Mouse (Mus musculus): ENCODE data around the gene Gad2. TPM values are rescaled to one million over a fixed set of nuclear protein-coding genes. Genes with fewer than 3 reads are reported as not detected.

Gene Gad2
- polyA plus RNA-seq, 1 experiment from 2014 or later = 0.28 TPM

GRCm38 (mm10) chr2:22623111-22624070 is 1.4 kb downstream of the Gad2 start:
- Histone ChIP-seq H3K36me3 (no peaks in the 10 kb centered on the region), H3K4me1 (peaks cover 35% of the 10 kb centered on the region), H3K27me3 (ENCODE audit: insufficient read depth, poor library complexity, severe bottlenecking) (peaks cover 97% of the 10 kb centered on the region), H3K4me3 (peak overlapping the region; percentile 64), H3K9me3 (no peaks in the 10 kb centered on the region), H3K27ac (no peak overlapping the region)
- DNase-seq (ENCODE audit: low spot score) = peak; percentile 76
- WGBS = under 1% methylated on average over 60 of the region's 60 CpGs

- DNase-seq (ENCODE audit: low spot score) = no peak
- Histone ChIP-seq H3K27ac (no peak overlapping the region), H3K4me1 (peaks cover 35% of the 10 kb centered on the region), H3K4me3 (peak overlapping the region; percentile 64; the same call in 1 of the 2 replicates), H3K36me3 (no peaks in the 10 kb centered on the region), H3K27me3 (ENCODE audit: insufficient read depth, poor library complexity, severe bottlenecking) (peaks cover 88% of the 10 kb centered on the region), H3K9me3 (no peaks in the 10 kb centered on the region)
- WGBS = 6% methylated on average over 27 of the region's 27 CpGs
Measured at GRCm38 (mm10) chr2:22624188-22624975, 2.4 kb downstream of the Gad2 start.

- Histone ChIP-seq H3K4me1 (peaks cover 35% of the 10 kb centered on the region), H3K9me3 (no peaks in the 10 kb centered on the region), H3K4me3 (no peak overlapping the region), H3K27ac (no peak overlapping the region), H3K27me3 (ENCODE audit: insufficient read depth, poor library complexity, severe bottlenecking) (peaks cover 78% of the 10 kb centered on the region), H3K36me3 (no peaks in the 10 kb centered on the region)
- 13% methylated on average over 16 of the region's 16 CpGs for WGBS
- DNase-seq (ENCODE audit: low spot score) = no peak
Measured at GRCm38 (mm10) chr2:22625096-22625960, 3.3 kb downstream of the Gad2 start.

GRCm38 (mm10) chr2:22627147-22627666 is 5.2 kb downstream of the Gad2 start:
- H3K4me1 ChIP-seq = peaks cover 27% of the 10 kb centered on the region
- H3K4me3 ChIP-seq = no peak overlapping the region
- WGBS = 30% methylated on average over 3 of the region's 3 CpGs
- H3K27ac ChIP-seq = no peak overlapping the region
- H3K9me3 ChIP-seq = no peaks in the 10 kb centered on the region
- H3K36me3 ChIP-seq = no peaks in the 10 kb centered on the region
- peaks cover 59% of the 10 kb centered on the region for H3K27me3 ChIP-seq (ENCODE audit: insufficient read depth, poor library complexity, severe bottlenecking)
- DNase-seq (ENCODE audit: low spot score) = no peak

- Histone ChIP-seq H3K4me3 (no peak overlapping the region), H3K9me3 (no peaks in the 10 kb centered on the region), H3K27ac (no peak overlapping the region), H3K4me1 (peaks cover 20% of the 10 kb centered on the region), H3K27me3 (ENCODE audit: insufficient read depth, poor library complexity, severe bottlenecking) (peaks cover 52% of the 10 kb centered on the region), H3K36me3 (no peaks in the 10 kb centered on the region)
- no peak for DNase-seq (ENCODE audit: low spot score)
- 21% methylated on average over 5 of the region's 5 CpGs for WGBS
Measured at GRCm38 (mm10) chr2:22627819-22628432, 5.9 kb downstream of the Gad2 start.

GRCm38 (mm10) chr2:22634766-22635165 is 12.8 kb downstream of the Gad2 start:
- 47% methylated on average over 8 of the region's 8 CpGs for WGBS
- DNase-seq (ENCODE audit: low spot score) = no peak

GRCm38 (mm10) chr2:22646134-22646533 is 24.1 kb downstream of the Gad2 start:
- H3K36me3 ChIP-seq = no peaks in the 10 kb centered on the region
- no peaks in the 10 kb centered on the region for H3K9me3 ChIP-seq
- H3K27ac ChIP-seq = no peak overlapping the region
- no peak overlapping the region for H3K4me3 ChIP-seq
- H3K4me1 ChIP-seq = no peaks in the 10 kb centered on the region
- no peak for DNase-seq (ENCODE audit: low spot score)
- WGBS = 63% methylated on average over 1 of the region's 1 CpGs
- H3K27me3 ChIP-seq (ENCODE audit: insufficient read depth, poor library complexity, severe bottlenecking) = no peaks in the 10 kb centered on the region

More at GRCm38 (mm10) chr2:22634766-22635165, 12.8 kb downstream of the Gad2 start:
- Histone ChIP-seq H3K27ac (no peak overlapping the region), H3K9me3 (no peaks in the 10 kb centered on the region), H3K4me1 (no peaks in the 10 kb centered on the region), H3K27me3 (ENCODE audit: insufficient read depth, poor library complexity, severe bottlenecking) (no peaks in the 10 kb centered on the region), H3K36me3 (no peaks in the 10 kb centered on the region), H3K4me3 (no peak overlapping the region)

GRCm38 (mm10) chr2:22648394-22648793 is 26.4 kb downstream of the Gad2 start:
- Histone ChIP-seq H3K4me3 (no peak overlapping the region), H3K4me1 (no peaks in the 10 kb centered on the region), H3K27ac (no peak overlapping the region), H3K9me3 (no peaks in the 10 kb centered on the region), H3K27me3 (ENCODE audit: insufficient read depth, poor library complexity, severe bottlenecking) (no peaks in the 10 kb centered on the region), H3K36me3 (no peaks in the 10 kb centered on the region)
- 82% methylated on average over 1 of the region's 1 CpGs for WGBS
- no peak for DNase-seq (ENCODE audit: low spot score)

GRCm38 (mm10) chr2:22651826-22652225 is 29.8 kb downstream of the Gad2 start:
- Histone ChIP-seq H3K27me3 (ENCODE audit: insufficient read depth, poor library complexity, severe bottlenecking) (no peaks in the 10 kb centered on the region), H3K9me3 (no peaks in the 10 kb centered on the region), H3K27ac (no peak overlapping the region), H3K36me3 (no peaks in the 10 kb centered on the region), H3K4me1 (no peaks in the 10 kb centered on the region), H3K4me3 (no peak overlapping the region)
- WGBS = 68% methylated on average over 4 of the region's 4 CpGs
- no peak for DNase-seq (ENCODE audit: low spot score)

GRCm38 (mm10) chr2:22663731-22664130 is 41.7 kb downstream of the Gad2 start:
- Histone ChIP-seq H3K36me3 (no peaks in the 10 kb centered on the region), H3K9me3 (no peaks in the 10 kb centered on the region), H3K4me3 (no peak overlapping the region), H3K27me3 (ENCODE audit: insufficient read depth, poor library complexity, severe bottlenecking) (no peaks in the 10 kb centered on the region), H3K27ac (no peak overlapping the region), H3K4me1 (no peaks in the 10 kb centered on the region)
- DNase-seq (ENCODE audit: low spot score) = peak; percentile 17
- WGBS = 72% methylated on average over 1 of the region's 1 CpGs

- H3K27me3 ChIP-seq (ENCODE audit: insufficient read depth, poor library complexity, severe bottlenecking) = no peaks in the 10 kb centered on the region
- no peaks in the 10 kb centered on the region for H3K4me1 ChIP-seq
- 52% methylated on average over 2 of the region's 2 CpGs for WGBS
- H3K27ac ChIP-seq = no peak overlapping the region
- no peaks in the 10 kb centered on the region for H3K9me3 ChIP-seq
- H3K4me3 ChIP-seq = no peak overlapping the region
- no peaks in the 10 kb centered on the region for H3K36me3 ChIP-seq
- DNase-seq (ENCODE audit: low spot score) = peak; percentile 43
Measured at GRCm38 (mm10) chr2:22670415-22670814, 48.4 kb downstream of the Gad2 start.

- Histone ChIP-seq H3K4me1 (no peaks in the 10 kb centered on the region), H3K36me3 (no peaks in the 10 kb centered on the region), H3K4me3 (no peak overlapping the region), H3K27ac (no peak overlapping the region), H3K27me3 (ENCODE audit: insufficient read depth, poor library complexity, severe bottlenecking) (no peaks in the 10 kb centered on the region), H3K9me3 (no peaks in the 10 kb centered on the region)
- no peak for DNase-seq (ENCODE audit: low spot score)
- WGBS = 64% methylated on average over 1 of the region's 1 CpGs
Measured at GRCm38 (mm10) chr2:22671348-22671747, 49.3 kb downstream of the Gad2 start.
